Mouse (Mus musculus) liver, embryonic 14.5 days (tissue): ENCODE data around the gene Mrpl55. TPM values are rescaled to one million over a fixed set of nuclear protein-coding genes. Genes with fewer than 3 reads are reported as not detected.
A peak's percentile ranks its signal among the peaks of the same experiment; 100 is the strongest.

ENCODE experiments used
- ATAC-seq: fragments of 200-750 bp; cut with Nextera tagmentation; 2 replicates; pipeline ENCODE4 v1.8.0; 2017; ENCODE audit warnings: moderate number of reproducible peaks, mild to moderate bottlenecking, moderate library complexity; ENCODE audit not compliant: insufficient read depth
- DNase-seq, 3 experiments: peaks; one replicate each; pipeline ENCODE4 v3.0.0-alpha.2; 2012 to 2013; ENCODE audit warnings: low read depth in 3 of 3, low spot score in 3 of 3
- H3K27ac ChIP-seq: fragments of 300-500 bp; sonication (generic); 2 replicates; pipeline ENCODE4 v1.5.1; 2014; ENCODE audit warnings: moderate library complexity, mild to moderate bottlenecking, control low read depth, inconsistent platforms
- H3K27me3 ChIP-seq: fragments of 300-500 bp; sonication (generic); 2 replicates; pipeline ENCODE4 v1.6.1; 2014; ENCODE audit warnings: mild to moderate bottlenecking, low read length, moderate library complexity; ENCODE audit not compliant: control insufficient read depth, insufficient read depth
- H3K36me3 ChIP-seq: fragments of 300-500 bp; sonication (generic); replicated peaks from 2 replicates; pipeline ENCODE4 v1.6.1; 2014; ENCODE audit warnings: low read depth; ENCODE audit not compliant: control insufficient read depth, insufficient read depth
- H3K4me1 ChIP-seq, 2 experiments: fragments of 200-500 bp in 1 of 2; fragments of 300-500 bp in 1 of 2; sonication (generic) in 1 of 2; replicated peaks; 2 replicates each; pipeline ENCODE4 v1.6.1; 2012 to 2014; ENCODE audit warnings: antibody characterized with exemption in 1 of 2, inconsistent platforms in 1 of 2, low read length in 1 of 2; ENCODE audit not compliant: control insufficient read depth in 2 of 2, insufficient read depth in 2 of 2
- H3K4me2 ChIP-seq: fragments of 300-500 bp; sonication (generic); 2 replicates; pipeline ENCODE4 v1.6.1; 2014; ENCODE audit warnings: low read depth, mild to moderate bottlenecking, control low read depth, moderate library complexity
- H3K4me3 ChIP-seq, 2 experiments: fragments of 200-500 bp in 1 of 2; fragments of 300-500 bp in 1 of 2; sonication (generic) in 1 of 2; 2 replicates each; pipeline ENCODE4 v1.5.1; 2012 to 2014; ENCODE audit warnings: low read depth in 2 of 2, low read length in 2 of 2, mild to moderate bottlenecking in 2 of 2, control low read depth in 1 of 2, inconsistent platforms in 1 of 2, moderate library complexity in 1 of 2; ENCODE audit not compliant: insufficient read depth in 1 of 2
- H3K9ac ChIP-seq: fragments of 300-500 bp; sonication (generic); replicated peaks from 2 replicates; pipeline ENCODE4 v1.6.1; 2014; ENCODE audit warnings: mild to moderate bottlenecking, control low read depth, moderate library complexity
- H3K9me3 ChIP-seq: fragments of 300-500 bp; sonication (generic); 2 replicates; pipeline ENCODE4 v1.6.1; 2016; ENCODE audit warnings: low read length, mixed read lengths; ENCODE audit not compliant: control insufficient read depth
- CTCF ChIP-seq: IDR thresholded peaks from 2 replicates; pipeline ENCODE4 v1.5.1; 2016; ENCODE audit warnings: antibody characterized with exemption, low read depth, control low read depth
- EP300 ChIP-seq: IDR thresholded peaks from 2 replicates; pipeline ENCODE4 v1.6.1; 2016; ENCODE audit warnings: antibody characterized with exemption, low read depth
- WGBS: fragments of 180-500 bp; shearing (Covaris S2); extraction: QIAGEN DNeasy Blood & Tissue Kit; methylation state at CpG from one replicate; pipeline ENCODE4 v1.1.7; 2014; ENCODE audit not compliant: insufficient replicate concordance; 5-methylcytosine and 5-hydroxymethylcytosine counted together
- polyA plus RNA-seq, 2 experiments: library from polyadenylated mRNA; depleted of rRNA in 1 of 2; stranded (reverse) in 1 of 2; unstranded in 1 of 2; fragments of >200 nt; fragmentation: Nextera tagmentation in 1 of 2; extraction: Ambion mirVana in 1 of 2; gene quantifications; 2 replicates each; pipeline versions ENCODE4 v1.2.1 to v1.2.3; 2012 to 2014

Gene Mrpl55
- polyA plus RNA-seq, 2 experiments: 25.3 to 56.8 TPM

DNA sequence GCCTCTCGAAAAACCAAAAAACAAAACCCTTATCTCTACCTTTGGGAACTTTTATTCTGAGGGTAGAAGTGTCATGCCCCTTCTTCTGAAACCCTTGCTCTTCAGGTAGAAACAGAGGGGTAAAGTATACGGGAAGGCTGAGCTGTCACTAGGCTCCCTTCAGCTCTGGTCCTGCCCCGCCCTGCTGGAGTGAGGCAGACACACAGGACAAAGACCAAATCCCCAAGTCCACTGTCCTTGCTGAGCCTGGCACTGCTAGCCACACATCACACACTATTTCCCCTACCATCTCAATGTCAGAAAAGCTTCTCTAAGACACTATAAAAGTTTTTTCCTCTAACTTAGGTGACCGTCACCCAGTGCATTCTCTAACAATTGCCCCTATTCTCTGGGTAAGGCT lies 20.0 kb downstream of the Mrpl55 start:
- WGBS: 66% methylated on average over 4 of the region's 4 CpGs
- Histone ChIP-seq H3K27ac (no peak overlapping the region), H3K9me3 (no peaks in the 10 kb centered on the region), H3K36me3 (peaks cover 30% of the 10 kb centered on the region), H3K9ac (no peak overlapping the region), H3K4me3 (no peak overlapping the region), H3K27me3 (no peaks in the 10 kb centered on the region), H3K4me2 (no peak overlapping the region), H3K4me1 (peaks cover 34 to 52% of the 10 kb centered on the region in 2 experiments)
- no peak for DNase-seq
- no peak for TF ChIP-seq CTCF
- no peak for TF ChIP-seq EP300
- ATAC-seq: no peak

DNA sequence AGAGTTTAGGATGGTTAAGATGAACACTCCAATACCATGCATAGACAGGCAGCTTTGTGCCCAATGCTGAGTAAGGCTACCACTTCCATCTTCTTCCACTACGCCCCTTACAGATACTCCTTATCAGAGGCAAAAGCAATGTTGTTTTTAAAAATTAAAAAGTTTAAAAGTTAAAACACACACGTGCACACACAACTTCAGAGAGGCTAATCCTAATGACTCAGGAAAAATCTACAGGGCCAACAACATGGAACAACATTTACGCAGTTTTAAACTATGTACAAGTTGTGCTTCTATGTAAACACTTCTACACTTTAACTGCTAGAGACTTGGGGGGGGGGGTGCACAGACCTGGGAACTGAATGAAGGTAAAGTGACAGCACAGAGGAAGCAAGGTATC lies 21.7 kb downstream of the Mrpl55 start:
- no peak overlapping the region for H3K27ac ChIP-seq
- H3K4me2 ChIP-seq: peak overlapping the region; percentile 14; the same call in 1 of the 2 replicates
- H3K9me3 ChIP-seq: no peaks in the 10 kb centered on the region
- DNase-seq (no peak), ATAC-seq (no peak)
- H3K4me3 ChIP-seq: no peak overlapping the region
- 61% methylated on average over 3 of the region's 3 CpGs for WGBS
- H3K4me1 ChIP-seq: peaks cover 37 to 53% of the 10 kb centered on the region in 2 experiments
- no peak for TF ChIP-seq CTCF
- peaks cover 16% of the 10 kb centered on the region for H3K36me3 ChIP-seq
- no peaks in the 10 kb centered on the region for H3K27me3 ChIP-seq
- H3K9ac ChIP-seq: no peak overlapping the region

DNA sequence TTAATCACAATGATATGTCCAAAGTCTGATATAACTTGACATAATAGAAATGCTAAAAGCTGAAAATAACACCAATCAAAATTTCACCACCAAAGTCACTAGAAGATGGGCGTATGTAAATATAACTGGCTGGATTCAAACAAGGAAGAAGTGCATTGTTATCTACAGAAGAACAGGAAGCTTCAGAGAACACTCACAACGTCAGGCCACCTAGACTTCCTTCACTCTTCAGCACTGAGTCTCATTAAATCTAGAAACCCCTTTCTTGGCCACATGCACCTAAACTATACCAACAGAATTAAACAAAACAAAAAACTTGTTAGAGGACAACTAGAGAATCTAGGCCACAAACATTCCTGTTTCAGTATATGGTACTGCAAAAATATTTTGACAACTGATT lies 22.2 kb downstream of the Mrpl55 start:
- TF ChIP-seq EP300: no peak
- no peak for TF ChIP-seq CTCF
- Histone ChIP-seq H3K9ac (no peak overlapping the region), H3K36me3 (peaks cover 13% of the 10 kb centered on the region), H3K9me3 (no peaks in the 10 kb centered on the region), H3K27ac (no peak overlapping the region), H3K4me3 (no peak overlapping the region), H3K27me3 (no peaks in the 10 kb centered on the region), H3K4me1 (peaks cover 37 to 54% of the 10 kb centered on the region in 2 experiments), H3K4me2 (no peak overlapping the region; the same call in 1 of the 2 replicates)
- DNase-seq: no peak
- 14% methylated on average over 2 of the region's 2 CpGs for WGBS
- ATAC-seq: no peak

DNA sequence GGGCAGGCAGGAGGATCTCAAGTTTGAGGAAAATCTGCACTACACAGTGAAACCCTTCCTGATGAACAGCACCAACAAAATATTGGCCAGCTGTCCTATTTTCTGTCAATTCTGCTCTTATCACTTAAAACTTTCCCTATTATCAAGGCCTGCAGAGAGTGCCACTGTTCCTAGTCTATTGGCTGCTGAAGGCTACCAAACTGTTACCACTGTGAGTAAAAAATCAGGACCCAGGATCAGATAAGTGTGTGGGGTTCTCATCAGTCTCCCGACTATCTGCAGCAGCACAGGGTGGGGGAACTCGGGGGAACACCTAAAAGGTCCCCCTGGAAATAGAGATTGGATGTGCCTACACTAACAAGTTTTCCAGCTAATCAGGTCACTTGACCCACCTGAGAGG lies 22.9 kb downstream of the Mrpl55 start:
- ATAC-seq: no peak
- H3K4me2 ChIP-seq: peak overlapping the region; percentile 97
- no peaks in the 10 kb centered on the region for H3K27me3 ChIP-seq
- H3K27ac ChIP-seq: no peak overlapping the region
- TF ChIP-seq EP300 (0 out of 2 replicates have a peak, but pooled peaks have one; percentile 19), CTCF (no peak)
- peaks cover 37 to 51% of the 10 kb centered on the region in 2 experiments for H3K4me1 ChIP-seq
- H3K4me3 ChIP-seq: no peak overlapping the region; a peak in 1 of 4 replicates
- no peak overlapping the region for H3K9ac ChIP-seq
- H3K9me3 ChIP-seq: no peaks in the 10 kb centered on the region
- DNase-seq: no peak
- peaks cover 8% of the 10 kb centered on the region for H3K36me3 ChIP-seq
- WGBS: 8% methylated on average over 2 of the region's 2 CpGs

DNA sequence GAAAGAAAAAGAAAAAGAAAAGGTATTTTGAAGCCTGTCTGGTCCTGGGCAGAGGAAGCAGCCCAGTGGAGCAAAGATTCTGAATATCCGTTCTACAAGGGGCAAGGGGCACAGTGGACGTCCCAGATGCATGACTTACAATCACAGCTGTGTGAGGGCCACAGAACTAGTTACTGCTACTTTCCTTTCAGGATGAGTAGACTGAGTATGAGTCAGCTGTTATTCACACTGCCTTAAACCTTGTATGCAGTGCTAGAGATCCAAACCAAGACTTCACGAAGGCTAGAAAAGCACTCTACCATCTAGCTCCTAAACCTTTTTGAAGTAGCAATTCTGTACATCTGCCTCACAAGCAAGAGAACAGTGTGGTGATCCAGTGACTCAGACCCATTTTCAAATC lies 24.0 kb downstream of the Mrpl55 start:
- H3K4me3 ChIP-seq: peak overlapping the region; percentile 93 to 100
- DNase-seq (no peak), ATAC-seq (no peak)
- 37% methylated on average over 3 of the region's 3 CpGs for WGBS
- H3K4me1 ChIP-seq: peaks cover 37 to 49% of the 10 kb centered on the region in 2 experiments
- no peaks in the 10 kb centered on the region for H3K9me3 ChIP-seq
- TF ChIP-seq EP300: no peak
- TF ChIP-seq CTCF: no peak
- H3K4me2 ChIP-seq: peak overlapping the region; percentile 97
- peak overlapping the region; percentile 100 for H3K9ac ChIP-seq
- peak overlapping the region; percentile 83 for H3K27ac ChIP-seq
- peaks cover 5% of the 10 kb centered on the region for H3K36me3 ChIP-seq
- H3K27me3 ChIP-seq: no peaks in the 10 kb centered on the region
